Mouse (Mus musculus): ENCODE measurements around the gene Tex36. TPM values are rescaled to one million over a fixed set of nuclear protein-coding genes. Genes with fewer than 3 reads are reported as not detected.

Gene Tex36
- not detected for total RNA-seq (2021)
- long read RNA-seq, experiment 1: 0 reads
- long read RNA-seq, experiment 2: 0 reads

- intact Hi-C loops (cut with DNase I; ENCODE audit: low total_unique reads): no loop called here
Measured at GRCm38 (mm10) chr7:133602058-133602457, at the start of gene Tex36. TSS of gene Tex36 (minus strand) at chr7:133602158.

DNA sequence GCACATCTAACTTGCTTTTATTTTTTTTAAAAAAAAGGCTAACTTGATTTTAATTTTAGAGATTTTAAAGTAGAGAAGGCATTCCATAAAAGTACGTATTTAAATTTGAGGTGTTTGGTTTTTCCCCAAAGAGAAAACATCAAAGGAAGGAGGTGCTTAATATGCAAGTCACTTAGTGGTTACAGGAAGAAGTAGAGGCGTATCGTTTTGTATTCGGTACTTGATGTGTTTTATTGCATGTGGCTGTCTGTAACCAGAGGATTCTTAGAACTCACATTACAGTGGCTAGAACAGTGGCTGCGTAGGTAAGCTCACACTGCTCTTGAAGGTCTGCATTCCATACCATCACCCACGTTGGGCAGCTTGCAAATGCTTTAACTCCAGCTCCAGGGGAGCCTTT is 43.8 kb upstream of the Tex36 start:
- DNase-seq: no peak
- intact Hi-C loops (cut with DNase I; ENCODE audit: low total_unique reads): no loop called here

More at GRCm38 (mm10) chr7:133602058-133602457, at the start of gene Tex36:
- DNase-seq: no peak

GRCm38 (mm10) chr7:133638821-133639220 is 36.9 kb upstream of the Tex36 start:
- intact Hi-C loops (cut with DNase I; ENCODE audit: low total_unique reads): no loop called here
- DNase-seq: no peak

- DNase-seq: no peak
- intact Hi-C loops (cut with DNase I; ENCODE audit: low total_unique reads): no loop called here
Measured at GRCm38 (mm10) chr7:133638306-133638705, 36.3 kb upstream of the Tex36 start.

DNA sequence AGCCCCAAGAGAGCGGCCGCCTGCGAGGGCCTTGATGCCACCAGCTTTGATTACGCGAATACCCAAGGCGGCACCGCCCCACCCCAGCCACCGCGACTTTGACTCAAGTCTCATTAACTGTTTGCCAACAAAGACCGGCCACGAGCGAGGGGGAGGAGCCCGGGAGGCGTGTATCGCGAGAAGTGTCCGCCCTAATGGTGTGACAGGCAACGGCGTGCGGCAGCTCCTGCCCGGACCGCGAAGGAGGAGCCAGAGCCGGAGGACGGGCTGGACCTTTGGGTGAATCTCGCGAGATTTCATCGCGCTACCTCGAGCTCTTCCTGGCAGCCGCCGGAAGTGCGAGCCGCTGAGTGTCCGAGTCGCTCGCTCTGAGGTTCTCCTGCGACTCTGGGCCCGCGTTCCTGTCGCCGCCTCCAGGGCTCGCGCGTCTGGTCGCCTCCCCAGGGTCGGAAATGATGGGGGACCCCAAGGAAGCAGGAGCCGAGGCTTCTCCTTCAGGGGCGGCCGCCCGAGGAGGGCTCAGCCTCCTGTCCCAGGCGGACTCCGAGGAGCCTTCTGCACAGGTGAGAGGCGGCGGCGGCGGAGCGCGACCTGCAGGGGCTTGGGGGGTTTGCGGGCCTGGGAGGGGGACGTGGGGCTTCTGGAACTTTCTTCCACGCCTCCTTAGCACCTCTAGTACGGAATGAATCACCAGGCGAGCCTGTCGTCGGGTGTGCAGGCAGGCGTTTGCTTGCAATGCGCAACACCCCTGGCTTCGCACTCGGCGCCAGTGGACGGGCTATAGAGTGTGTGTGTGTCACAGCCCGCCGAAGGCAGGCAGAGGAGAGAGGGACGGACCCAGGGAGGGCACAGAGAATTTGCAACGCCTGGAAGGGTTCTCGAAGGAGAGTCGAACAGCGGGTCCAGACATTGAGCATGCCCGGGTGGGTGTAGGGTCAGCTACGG is 35.7 kb upstream of the Tex36 start, which contains the start of gene Edrf1:
TSS of gene Edrf1 (plus strand) at position 183 of the 945 bp plus-strand sequence.
- DNase-seq: peak; percentile 99
- intact Hi-C loops (cut with DNase I; ENCODE audit: low total_unique reads): no loop called here

DNA sequence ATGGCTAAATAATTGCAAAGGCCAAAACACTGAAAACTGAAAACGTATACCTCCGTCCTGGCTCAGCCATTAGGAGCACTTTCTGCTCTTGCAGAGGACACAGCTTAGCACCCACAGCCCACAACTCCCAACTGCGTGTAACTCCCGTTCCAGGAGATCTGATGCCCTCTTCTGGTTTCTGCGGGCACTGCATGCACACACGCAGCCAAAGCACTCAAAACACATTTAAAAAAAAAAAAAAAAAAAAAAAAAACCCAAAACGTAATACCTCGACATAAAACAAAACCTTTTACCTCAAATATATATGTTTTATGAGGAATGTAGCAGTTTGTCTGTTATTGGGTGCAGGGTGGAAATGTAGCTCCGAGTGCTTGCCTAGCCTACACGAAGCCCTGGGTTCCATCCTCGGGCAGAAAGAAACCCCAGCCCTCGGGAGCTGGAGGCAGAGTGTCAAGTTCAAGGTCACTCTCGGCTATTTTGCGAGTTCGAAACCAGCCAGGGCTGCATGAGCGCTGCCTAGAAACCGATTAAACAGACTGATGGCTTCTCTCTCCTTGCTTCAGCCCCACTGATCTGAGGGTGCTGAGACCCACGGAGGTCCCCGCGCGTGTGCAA is 34.9 kb upstream of the Tex36 start:
- DNase-seq: peak; percentile 82
- intact Hi-C loops (cut with DNase I; ENCODE audit: low total_unique reads): no loop called here

DNA sequence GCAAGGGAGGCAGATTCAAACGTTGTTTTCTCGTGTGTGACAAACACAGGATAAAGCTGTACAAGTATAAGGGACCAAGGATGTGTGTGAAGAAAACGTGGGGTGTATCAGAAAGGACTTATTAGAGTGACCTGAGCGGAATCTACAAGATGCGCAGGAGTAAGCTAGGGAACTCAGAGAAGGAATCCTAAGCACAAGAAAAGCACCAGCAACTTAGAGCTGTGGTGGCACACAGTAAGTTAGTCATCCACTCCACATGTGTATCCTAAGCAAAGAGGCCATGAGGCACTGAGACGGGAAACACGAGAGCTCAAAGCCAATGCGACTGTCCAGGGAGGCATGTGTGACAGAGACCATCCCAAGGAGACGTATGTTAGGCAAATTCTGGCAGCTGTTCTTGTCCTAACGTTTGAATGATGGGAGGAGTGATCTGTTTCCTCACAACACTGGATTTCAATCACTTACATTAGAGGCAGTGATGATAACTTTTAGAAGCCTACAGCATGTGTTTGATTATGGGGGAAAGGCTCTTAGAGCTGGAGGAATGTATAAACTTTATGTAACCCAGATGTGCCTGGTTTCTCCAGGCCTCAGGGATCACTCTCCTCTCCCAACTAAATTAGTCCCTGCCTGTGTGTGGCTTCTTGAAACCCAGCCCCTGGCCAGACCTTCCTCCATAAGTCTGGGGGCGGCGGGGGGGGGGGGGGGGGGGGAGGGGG is 33.1 kb upstream of the Tex36 start:
- intact Hi-C loops (cut with DNase I; ENCODE audit: low total_unique reads): no loop called here
- no peak for DNase-seq

GRCm38 (mm10) chr7:133632476-133632875 is 30.5 kb upstream of the Tex36 start:
- DNase-seq: peak; percentile 29
- intact Hi-C loops (cut with DNase I; ENCODE audit: low total_unique reads): no loop called here

GRCm38 (mm10) chr7:133630821-133631220 is 28.9 kb upstream of the Tex36 start:
- intact Hi-C loops (cut with DNase I; ENCODE audit: low total_unique reads): no loop called here
- no peak for DNase-seq

- DNase-seq: no peak
- intact Hi-C loops (cut with DNase I; ENCODE audit: low total_unique reads): no loop called here
Measured at GRCm38 (mm10) chr7:133627184-133627936, 25.4 kb upstream of the Tex36 start.

DNA sequence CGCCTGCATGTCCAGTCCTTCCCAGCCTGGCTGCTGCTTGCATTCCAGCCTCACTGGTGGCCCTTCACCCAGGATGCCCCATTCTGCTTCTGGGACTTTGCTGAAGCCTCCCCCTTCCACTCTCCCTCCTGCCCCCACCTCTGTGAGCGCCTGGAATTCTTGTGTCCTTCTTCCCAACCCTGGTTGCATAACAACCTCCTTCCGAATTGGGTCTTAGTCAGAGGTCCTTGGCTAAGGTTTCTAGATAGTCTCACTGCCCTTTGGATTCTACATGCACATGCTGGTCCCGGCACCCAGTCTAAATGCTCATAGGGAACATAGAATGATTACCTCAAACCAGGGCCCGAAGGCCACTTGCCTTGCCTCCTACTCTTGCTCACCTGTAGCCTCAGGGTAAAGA is 21.3 kb upstream of the Tex36 start:
- no peak for DNase-seq
- intact Hi-C loops (cut with DNase I; ENCODE audit: low total_unique reads): no loop called here

DNA sequence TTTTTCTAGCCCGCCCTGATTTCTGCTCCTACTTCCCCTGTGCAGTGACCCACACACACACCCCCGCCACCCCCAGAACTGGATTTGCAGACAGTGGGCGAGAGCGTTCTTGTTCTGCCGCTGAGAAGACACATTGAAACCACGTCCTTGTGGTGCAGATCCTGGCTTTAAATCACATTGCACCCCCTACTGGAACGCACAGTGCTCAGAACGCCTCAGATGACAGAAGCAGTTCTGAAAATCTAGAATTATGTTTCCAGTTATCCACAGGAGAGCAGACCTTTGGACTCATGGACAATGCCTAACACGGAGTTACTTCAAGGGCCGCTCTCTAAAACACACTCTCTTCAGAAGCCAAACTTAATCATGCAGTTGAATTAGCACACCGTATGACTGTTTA is 18.8 kb upstream of the Tex36 start:
- intact Hi-C loops (cut with DNase I; ENCODE audit: low total_unique reads): no loop called here
- DNase-seq: no peak

GRCm38 (mm10) chr7:133612981-133613380 is 11.0 kb upstream of the Tex36 start:
- intact Hi-C loops (cut with DNase I; ENCODE audit: low total_unique reads): no loop called here
- DNase-seq: no peak

- intact Hi-C loops (cut with DNase I; ENCODE audit: low total_unique reads): no loop called here
Measured at GRCm38 (mm10) chr7:133609585-133609984, 7.6 kb upstream of the Tex36 start.

DNA sequence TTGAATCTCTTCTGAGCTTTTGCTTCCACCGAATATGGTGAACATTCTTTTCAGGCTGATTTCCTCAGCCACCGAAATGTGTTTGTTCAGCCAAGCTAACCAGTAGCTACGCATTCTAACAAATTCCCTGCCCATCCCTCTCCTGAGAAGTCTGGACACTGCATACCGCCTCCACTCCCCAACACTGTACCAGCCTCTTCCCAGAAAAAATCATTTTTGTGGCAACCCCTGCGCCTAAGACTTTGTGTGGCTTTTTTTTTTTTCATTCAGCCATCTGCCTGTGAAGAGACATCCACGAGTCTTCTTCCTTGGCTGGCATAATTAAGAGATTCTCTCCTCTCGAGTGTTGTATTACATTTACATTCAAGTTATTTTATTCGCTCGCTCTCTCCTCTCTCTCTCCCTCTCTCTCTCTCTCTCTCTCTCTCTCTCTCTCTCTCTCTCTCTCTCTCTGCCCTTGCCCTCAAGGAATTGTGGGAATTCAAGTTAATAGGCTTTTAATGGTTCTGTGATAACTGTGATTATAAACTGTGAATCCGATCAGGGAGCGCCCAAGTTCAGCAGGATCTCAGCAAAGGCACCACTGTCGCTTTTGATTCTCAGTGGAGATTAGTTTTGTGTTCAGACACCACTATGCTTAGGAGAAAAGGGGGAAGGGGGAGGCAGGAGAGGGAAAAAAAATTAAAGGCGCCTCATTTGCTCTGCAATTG is 6.8 kb upstream of the Tex36 start:
- intact Hi-C loops (cut with DNase I; ENCODE audit: low total_unique reads): no loop called here
- DNase-seq: no peak

More at GRCm38 (mm10) chr7:133609585-133609984, 7.6 kb upstream of the Tex36 start:
- DNase-seq: no peak

GRCm38 (mm10) chr7:133607883-133608575 is 6.1 kb upstream of the Tex36 start:
- intact Hi-C loops (cut with DNase I; ENCODE audit: low total_unique reads): no loop called here
- DNase-seq: no peak

DNA sequence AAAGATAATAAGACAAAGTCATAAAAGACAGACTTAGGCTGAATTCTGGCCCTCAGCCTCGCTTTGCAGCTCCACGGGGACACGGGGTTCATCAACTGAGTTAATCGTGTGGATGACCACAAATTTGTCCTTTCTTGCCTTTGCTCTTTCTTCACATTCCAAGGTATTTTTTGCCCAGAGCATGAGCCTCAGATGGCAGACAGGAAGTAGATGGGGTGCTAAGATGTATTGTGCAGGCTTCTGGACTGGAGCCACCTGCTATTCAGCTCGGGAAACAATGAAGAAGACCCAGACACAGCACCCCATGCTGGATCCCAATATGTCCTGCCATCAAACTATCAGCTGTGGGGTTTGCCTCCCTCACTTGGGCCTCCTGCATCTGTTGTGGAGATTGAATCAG is 5.4 kb upstream of the Tex36 start:
- intact Hi-C loops (cut with DNase I; ENCODE audit: low total_unique reads): no loop called here
- no peak for DNase-seq

GRCm38 (mm10) chr7:133604427-133605081 is 2.6 kb upstream of the Tex36 start:
- intact Hi-C loops (cut with DNase I; ENCODE audit: low total_unique reads): no loop called here
- no peak for DNase-seq
